Mouse (Mus musculus) spleen, adult 12 weeks (tissue): ENCODE measurements around the gene Xcl1.
"Not testable (repeated sequence)": the region's sequence is repeated elsewhere in the genome, so short reads cannot be mapped to it uniquely, and the experiment has no call there.

Experiments used
- DNase-seq: peaks from one replicate; pipeline ENCODE4 v3.0.0; 2022; ENCODE audit warnings: low spot score

The Xcl1 gene

DNA sequence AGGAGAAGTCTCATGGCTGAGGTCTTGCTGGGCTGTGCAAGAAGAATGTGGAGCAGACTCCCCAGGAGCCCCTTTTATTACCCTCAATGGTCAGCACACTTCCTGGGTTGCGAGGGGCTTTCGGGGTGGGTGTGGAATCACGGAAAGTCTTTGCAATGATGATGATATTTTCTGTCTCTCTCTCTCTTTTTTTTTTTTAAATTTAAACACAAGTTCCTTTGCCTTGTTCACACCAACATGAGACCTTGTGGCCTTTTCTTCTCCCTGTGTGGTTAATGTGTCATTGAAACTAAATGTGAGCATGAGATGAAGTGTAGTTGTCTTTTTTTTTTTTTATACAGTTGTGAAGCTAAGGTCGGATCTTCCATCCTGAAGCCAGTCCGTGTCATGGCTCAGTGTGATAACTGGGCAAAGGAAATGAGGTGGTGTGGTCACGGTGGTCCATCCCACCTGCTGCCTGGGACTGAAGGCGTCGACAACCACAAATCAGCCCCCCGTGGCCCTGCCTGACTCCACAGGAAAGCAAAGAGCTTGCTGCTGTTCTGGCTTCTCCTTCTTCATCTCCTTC lies at the start of gene Xcl1:
Gene Xcl1, minus strand, starts transcription at position 51 of the 568 bp plus-strand sequence.
- DNase-seq = no peak

DNA sequence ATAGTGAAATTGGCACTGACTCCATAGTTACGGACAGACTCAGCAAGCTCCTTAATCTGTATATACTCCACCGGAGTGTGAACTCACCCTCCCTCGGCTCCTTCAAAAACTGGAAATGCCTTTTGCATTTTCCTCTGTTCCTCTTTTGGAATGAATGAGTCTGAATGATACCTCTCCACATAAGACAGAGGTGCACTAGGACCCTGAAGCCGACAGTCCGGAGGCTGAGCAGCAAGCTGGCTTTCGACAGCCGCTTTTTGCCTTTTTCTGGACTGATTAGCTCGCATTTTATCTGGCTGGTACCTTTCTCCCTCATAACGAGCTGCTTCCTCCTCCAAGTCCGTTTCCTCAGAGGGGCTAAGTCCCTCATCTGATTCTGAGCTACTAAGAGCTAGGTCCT lies 49.4 kb upstream of the Xcl1 start:
- not testable (repeated sequence) for DNase-seq

DNA sequence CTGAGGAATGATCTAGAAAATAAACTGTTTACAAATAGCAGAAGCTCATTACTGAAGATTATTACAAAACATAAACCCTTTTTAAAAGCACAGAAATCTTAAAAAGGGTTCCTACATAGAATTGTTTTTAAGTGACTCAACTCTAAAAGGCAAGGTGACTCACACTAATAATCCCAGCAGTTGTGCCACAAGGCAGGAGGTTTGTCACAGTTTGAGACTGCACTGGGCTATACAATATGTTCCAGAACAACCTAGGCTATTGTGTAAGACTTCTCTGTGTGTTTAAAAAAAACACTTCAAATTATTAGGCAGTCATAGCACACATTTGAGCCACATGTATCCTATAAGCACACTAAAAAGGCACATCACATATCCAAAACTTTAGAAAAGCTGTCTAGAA lies 42.0 kb upstream of the Xcl1 start:
- DNase-seq = no peak

DNA sequence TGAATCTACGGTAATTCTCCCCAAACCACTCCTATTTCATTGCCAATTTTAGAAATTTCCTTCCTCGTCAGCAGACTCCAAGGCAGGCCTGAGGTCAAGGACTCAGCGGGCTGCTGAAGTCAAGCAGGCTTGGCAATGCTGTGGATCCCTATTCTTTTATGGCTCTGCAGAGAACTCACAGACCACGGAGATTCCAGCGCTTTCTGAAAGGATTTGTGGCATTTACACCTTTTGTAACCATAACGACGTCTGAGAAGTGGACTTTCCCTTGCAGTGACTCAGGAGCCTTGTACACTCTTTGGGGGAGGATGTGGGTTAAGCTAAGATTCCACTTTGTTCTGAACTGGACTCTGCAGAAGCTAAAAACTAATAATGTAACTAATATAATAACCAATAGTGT lies 40.4 kb upstream of the Xcl1 start:
- no peak for DNase-seq

DNA sequence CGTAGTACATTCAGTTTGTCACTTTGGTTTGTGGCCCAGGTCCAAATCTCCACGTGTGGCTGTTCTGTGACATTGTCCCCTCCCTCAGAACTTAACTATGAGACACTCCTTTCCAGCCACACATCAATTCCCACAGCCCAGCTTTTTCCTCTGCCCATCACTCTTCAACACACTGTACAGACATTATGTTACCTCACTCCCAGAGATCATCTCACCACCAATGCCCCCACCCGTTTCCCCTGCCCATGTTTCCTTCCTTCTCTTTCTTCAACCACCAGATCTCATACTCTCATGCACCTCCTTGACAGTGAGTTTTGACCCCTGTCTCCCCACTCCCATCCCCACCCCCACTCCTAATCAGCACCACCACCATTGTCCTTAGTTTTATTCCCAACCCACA lies 39.9 kb upstream of the Xcl1 start:
- DNase-seq = no peak

DNA sequence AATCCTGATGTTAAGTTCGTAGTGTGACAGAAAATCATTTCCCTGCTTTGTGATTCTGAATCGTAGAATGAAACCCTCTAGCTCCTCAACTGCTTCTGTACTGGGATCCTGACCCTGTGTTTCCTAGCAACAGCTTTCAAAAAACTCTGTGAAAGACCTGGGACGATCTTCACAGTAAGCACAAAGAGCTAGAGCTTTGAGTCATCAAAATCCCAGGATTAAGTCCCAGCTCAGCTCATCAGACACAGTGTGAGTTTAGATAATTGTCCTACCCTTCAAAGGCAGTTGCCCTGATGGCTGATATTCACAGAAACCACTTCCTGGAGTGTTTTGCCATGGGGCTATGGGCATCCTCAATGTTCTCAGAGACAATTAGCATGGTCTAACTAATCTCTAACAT lies 38.5 kb upstream of the Xcl1 start:
- DNase-seq = no peak

DNA sequence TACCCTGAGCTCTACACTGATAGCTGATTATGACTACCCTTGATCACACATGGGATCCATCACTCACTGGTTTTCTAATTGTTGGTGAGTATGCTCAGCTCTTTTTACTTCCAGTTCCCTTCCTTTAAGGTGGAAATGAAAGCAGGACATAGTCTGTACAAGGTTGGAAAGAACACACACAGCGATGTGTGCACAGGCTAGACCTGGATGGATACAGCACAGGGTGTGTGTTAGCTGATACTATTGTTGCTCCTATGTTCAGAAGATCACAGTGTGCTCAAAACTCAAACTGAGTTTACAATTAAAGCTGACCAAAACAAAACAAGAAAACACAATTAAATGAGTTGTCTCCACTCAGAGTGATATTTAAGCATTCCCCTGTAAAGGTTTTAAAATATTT lies 38.0 kb upstream of the Xcl1 start:
- DNase-seq = no peak

DNA sequence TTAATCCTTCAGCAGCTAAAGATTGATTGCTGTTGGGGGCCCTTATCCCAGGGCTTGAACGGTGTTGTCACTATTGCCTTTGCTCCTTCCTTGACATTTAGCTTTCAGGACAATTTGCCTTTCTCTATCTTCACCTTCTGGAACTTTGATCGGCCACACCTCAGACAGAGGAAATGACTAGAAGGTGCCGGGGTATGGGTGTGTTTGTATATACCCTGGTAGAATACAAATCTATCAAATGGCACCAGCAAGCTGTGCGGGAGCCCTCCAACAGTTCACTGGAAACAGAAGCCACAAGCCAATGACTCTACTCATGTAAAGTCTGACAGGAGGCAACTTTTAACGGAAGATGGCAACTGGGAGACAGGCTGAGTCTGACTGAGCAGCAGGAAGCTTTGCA lies 37.4 kb upstream of the Xcl1 start:
- DNase-seq = no peak

DNA sequence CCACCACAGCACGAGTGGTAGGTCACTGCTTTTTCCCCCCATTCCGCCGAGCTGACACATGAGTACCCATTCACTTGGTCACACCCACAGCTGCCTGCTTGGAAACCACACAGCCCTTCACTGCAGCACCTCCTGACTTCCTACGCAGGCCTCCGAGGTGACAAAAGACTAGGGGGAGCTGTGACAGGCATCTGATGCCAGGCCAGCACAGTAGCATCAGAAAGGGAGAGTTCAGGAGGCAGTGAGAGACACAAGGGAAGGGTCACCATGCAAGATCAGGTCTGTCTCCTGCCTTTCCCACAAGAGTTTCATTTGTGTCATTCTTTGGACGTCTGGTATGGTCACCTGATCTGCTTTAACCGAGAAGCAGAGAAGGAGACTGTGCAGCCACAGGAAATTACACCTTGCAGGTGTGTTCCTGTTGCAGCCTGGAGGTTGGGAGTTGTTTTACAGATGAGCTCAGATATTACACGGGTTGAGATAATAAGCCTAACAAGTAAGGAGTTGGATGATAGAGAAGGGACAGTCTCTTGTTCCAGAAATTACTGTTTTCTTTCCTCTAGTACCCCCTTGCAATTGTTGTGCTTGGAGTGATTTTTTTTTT lies 30.9 kb upstream of the Xcl1 start:
- peak; percentile 12 for DNase-seq

DNA sequence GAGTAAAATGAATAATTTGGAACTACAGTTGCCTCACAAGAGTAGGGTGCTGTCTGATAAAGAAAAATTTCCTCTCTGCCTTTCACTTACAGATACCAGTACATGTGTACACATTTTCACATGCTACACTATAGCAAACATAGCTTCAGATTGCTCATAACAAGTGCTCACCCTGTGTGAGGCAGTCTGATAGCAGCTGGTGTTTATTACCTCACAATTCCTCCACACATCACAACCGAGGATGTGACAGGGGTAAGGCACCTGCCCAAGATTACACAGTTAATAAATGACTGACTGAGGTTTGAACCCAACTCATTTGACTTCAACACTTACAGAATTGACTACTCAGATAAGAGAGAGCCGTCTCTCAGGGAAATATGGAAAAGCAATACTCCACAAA lies 25.3 kb upstream of the Xcl1 start:
- DNase-seq = no peak

DNA sequence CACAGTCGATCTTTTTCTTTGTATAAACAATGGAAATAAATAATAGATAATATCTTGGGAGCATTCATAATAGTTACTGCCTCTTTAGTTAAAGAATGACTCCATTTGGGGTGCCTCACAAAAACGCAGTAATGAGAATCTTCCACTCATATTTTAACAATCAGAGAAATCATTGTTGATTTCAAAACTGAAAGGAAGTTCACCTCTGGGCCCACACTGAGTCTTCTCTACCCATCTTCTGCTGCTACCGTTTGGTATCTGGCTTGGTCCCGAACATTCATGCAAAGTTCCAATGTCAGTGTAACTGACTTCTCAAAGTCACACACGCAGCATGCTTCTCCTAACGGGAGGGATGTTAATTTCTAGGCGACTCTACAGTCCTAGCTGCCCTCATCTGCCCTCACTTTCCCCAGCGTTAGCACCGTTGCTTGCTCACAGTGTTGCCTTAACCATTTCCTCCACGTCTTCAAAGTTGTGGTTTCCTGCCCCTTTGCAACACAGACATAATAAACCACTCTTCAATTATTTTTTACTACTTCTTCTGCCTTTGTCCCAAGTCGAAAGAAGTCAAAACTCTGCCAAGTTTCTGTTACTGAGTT lies 24.6 kb upstream of the Xcl1 start:
- DNase-seq = no peak

DNA sequence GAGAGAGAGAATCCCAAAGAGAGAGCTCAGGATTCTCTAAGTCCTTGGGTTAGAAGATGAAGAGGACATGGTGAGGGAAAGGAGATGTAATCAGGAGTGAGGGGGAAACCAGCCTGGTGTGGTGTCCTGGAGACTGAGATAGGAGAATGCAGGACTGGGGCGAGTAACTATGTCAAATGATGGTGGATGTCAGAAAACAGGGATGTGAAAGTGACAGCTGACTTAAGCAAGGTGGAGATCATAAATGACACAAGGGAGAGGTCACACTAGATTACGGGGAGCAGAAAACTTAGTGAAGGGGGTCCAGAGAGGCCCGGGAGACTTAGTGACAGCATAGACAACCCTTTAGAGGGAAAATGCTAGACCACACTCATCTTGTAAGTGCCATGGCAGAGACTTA lies 23.8 kb upstream of the Xcl1 start:
- DNase-seq = no peak

DNA sequence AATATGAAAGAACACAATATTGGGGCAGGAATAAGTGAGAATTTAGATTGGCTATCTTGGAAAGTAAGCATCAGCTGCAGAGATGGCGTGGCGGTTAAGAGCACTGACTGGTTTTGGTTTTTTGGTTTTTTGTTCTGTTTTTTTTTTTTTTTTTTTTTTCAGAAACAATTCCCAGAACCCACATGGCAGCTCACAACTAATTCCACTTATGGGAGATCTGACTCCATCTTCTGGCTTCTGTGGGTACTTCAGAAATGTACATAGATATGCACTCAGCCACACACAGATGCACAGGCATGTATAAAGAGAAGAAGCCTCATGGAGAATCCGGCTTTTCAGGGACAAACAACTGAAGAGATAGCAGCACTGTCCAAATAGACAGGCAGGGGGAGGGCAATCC lies 22.6 kb upstream of the Xcl1 start:
- no peak for DNase-seq

DNA sequence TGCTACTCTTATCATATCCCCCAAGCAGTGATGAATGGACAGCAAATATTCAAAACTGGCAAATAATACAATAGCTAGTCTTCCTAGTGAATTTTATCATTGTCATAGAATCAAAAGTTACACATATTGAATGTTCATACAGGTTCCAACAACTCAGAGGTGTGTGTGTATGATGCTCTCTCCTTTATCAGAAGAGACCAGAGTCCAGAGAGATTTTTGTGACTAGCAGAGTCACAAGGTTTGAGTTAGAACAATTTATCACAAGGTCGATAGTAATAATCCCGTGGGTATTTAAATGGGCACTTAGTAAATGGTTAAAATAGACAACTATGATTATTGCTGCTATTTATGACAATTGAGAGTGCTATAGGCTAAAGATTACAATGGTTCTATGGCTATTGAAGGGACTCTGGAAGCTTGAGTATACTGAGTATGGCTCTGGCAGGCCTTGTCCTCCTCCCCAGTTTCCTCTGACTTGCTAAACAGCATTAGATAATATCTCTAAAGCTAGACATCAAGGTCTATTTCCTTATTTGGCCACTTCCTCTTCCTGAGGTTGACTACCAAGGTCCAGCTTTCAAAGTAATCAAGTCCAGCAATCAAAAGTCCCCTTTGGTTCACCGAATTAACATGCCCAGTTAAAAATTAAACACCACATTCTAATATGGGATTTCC lies 21.5 kb upstream of the Xcl1 start:
- DNase-seq = no peak

DNA sequence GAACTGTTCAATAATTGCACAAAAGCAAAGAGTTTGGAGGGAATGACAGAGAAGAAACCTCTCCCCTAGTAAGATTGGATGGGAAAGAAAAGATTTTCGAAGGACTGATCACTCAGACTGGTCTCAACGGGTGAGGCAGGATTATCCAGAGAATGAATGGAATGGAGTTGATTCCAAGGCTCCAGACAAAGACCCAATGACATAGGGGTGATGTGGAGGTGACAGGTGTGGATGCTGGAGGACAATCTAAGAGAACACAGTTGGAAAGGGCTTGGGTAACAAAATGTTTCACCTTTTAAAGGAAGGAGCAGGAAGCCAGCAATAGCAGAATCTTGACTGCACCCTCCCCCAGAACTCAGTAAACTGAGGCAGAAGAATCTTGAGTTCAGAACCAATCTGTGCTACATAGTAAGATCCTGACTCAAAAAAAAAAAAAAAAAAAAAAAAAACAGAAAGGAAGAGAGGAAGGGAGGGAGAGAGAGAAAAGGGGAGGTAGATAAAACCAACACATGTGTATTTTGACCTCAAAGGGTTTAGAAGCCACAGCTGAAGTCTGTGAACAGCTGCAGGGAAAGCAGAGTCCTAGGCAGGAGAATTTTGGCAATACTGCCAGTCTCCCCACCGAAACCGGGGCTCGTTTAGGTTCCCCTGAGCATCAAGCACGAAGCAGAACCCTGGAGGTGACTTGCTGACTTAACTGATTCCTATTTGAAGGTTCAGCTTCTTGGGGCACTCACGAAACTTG lies 20.3 kb upstream of the Xcl1 start:
- DNase-seq = no peak

DNA sequence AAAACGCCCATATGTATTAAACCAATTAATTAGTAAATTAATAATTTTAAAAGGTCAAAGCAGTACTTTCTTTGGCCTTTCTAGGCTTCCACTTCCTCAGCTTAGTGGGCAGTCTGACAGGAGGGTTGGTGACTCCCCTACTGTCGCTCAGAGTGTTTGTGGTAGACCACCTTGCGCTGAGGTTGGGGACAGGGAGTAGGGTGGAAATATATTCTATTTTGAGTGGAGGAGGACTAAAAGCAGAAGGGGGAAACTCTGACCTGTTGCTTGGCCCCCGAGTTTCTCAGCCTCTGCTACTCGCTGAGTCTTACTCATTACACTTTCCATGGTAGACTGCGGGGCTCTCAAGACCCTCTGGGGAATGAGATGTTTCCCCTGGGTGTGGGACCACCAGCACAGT lies 18.2 kb upstream of the Xcl1 start:
- no peak for DNase-seq

DNA sequence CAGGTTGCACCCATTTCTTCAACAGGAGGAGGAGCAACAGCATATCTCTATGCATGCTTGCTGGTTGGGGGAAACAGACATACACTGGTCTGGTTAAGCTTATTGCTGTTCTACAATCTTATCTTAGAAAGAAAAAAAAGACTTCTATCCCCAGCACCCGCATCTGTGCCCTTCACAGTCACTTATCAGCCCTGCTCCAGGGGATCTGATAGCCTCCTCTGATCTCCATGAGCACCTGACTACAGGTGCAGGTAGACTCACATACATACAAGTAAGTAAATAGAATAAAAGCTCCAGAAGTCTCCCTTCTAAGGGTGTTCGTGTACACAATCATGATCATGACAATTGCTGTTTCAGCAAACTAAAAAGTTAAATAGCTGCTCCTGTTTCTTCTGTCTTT lies 733 bp upstream of the Xcl1 start:
- no peak for DNase-seq

DNA sequence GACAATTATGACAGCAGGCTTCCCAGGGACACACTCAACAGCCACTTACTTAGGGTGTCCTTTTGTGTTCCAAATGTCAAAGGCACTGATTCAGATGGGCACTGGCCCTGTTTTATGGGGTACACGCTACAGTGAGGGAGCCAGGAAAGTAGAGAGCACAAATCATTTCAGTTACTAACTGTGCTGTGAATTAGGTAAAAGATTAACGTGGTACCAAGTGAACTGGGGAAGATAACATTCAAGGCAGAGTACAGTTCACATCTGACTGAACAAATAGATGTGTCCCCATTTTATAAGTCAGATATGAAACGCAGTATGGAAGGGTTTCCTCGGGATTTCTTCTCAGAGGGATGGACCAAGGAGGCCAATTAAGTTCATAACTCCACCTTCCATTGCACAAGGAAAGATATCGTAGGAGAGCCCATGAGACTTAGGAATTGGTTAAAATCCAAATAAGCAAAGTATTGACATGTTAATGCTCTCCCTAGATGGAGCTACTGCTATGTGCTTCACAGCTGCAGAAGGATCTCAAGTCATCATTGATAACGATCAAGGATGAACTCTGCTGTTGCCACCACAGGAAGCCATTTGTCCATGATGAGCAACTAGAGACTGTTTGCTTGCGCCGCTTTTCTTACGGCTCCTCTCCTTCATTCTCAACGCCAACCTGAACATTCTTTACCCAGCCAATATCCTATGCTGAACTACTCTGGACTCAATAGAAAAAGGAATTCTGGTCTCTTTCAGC lies 1.7 kb downstream of the Xcl1 start:
- no peak for DNase-seq

DNA sequence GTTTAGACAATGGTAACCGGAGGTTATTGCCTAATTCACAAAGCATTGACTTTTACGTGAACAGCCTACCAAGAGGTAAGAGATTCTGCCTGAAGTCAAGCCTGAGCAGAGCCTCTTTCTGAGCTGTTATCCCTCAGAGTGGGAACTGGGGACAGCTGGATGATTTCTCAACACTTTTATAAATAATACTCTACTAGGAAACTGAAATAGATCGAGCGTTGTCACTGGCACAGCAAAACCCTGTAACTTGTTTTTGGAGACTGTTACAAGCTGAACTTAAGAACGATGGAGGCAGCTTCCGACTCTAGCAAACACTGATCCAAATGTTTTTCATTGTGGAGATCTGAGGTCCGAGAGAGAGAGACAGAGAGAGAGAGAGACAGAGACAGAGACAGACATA lies 4.2 kb downstream of the Xcl1 start:
- DNase-seq = no peak

DNA sequence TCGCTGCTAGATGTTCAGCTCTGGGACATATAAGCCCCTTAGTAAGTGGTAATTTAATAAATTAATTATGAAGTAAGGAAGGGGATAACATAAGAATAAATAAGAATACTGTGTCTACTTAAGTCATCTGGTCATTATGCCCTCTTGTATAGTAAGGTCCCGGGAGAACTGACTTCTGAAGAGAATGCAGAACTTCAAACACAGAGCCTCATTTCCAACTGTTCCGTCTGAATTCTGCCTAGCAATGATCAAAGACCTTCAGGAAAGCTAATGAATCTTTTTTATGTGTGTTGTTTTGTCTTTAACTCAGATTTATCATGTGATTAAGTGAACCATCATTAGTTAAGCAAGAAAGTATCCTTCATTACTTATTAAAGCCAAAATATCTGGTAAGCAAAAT lies 5.3 kb downstream of the Xcl1 start:
- DNase-seq = no peak

DNA sequence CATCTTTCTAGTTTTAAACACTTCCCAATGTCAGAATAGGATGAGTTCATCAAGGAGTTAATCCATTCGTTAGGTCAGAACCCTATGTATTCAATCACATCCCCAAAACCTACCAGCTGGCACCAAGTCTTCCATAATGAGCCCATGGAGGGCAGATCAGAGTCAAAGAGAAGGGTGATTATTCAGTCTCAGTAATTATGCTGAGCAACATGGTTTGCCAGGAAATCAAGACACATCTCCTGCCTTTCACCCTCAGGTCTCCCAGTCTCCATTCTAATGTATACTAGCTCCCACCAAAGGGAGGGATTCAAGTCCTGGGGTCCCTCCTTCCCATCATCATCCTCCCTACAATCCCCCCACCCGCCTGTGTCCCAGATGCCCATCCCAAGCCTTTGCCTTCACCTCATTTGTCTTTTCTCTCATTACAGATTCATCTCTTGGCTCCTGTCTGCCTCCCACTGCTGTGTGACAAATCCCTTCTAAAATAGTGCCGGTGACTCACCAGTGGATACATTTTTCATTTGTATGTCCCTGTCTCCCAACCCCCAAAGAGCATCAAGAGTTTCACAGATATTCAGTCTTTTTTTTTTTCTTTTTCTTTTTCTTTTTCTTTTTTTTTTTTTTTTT lies 8.7 kb downstream of the Xcl1 start:
- no peak for DNase-seq

DNA sequence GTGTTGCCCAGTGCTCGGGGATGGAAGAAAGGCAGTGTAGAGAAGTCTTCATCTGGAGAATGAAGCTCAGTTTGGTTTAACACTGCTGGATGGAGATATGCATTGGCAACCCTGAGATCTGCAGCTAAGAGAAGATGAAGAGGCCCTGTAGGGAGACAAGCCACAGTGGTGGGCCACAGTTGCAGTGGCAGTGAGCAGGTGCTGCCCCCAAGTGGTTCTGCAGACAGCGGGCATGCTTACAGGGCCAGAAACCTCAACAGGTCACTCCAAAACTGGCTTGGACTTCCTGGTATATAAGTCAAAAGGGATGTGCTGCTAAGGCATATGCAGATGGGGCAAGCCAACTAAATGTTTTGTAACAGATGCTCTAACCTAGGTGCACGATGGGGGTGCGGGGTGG lies 30.3 kb downstream of the Xcl1 start:
- DNase-seq = peak; percentile 4
